Mouse (Mus musculus): ENCODE measurements at regions not wholly inside any gene's neighbourhood (a gene's known extent, or its start where the extent isn't known, plus 50 kb on each side); places are given as distances from the start of the nearest gene placed in this dataset.

DNA sequence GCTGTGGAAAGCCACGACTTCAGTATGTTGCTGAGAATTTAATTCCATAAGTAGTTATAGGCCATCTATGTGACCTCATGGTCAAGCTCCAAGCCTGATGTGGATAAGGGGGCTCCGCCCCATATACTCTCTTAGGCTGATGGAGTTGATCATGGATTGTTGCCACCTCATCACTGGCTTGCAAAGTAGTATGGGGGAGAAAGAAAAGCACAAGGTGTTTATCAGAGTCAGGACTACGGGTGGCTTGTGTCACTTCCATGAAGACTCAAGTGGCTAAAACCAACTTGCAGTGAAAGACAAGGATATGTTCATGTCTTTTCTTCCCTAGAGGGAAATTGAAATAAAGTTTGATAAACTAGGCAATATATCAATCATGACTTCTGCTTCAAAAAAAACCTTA lies 102.9 kb upstream of the Fut8 start:
- DNase-seq, result no peak

DNA sequence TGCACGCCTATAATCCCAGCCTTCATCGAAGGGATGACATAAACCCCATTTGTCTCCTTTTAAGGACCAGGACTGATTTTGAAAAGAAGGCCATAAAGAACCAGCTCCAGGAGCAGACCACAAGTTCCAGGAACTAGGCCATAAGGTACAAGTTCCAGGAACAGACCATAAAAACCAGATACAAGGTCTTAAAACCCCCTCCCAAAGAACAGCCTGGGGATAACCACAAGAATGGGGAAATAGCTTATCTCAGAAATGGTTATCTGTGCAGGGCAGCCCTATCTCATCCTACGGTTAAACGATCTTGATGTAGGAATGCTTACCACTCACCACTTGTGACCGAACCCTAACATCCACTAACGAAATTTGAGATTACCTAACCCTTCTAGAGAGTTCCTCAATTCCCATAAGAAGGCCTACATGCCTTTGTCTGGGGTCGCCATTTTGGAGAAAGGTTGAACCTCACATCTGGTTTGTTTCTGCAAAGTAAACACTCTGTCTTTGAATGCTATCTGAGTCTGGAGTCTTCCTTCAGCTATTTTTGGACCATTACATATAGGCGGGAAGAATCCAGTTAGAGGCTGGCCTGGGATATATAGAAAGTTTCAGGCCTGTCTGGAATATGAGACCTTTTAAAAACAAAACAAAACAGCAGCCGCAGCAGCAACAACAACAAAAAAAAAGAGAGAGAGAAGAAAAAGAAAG lies 103.5 kb upstream of the Fut8 start:
- DNase-seq, result no peak

DNA sequence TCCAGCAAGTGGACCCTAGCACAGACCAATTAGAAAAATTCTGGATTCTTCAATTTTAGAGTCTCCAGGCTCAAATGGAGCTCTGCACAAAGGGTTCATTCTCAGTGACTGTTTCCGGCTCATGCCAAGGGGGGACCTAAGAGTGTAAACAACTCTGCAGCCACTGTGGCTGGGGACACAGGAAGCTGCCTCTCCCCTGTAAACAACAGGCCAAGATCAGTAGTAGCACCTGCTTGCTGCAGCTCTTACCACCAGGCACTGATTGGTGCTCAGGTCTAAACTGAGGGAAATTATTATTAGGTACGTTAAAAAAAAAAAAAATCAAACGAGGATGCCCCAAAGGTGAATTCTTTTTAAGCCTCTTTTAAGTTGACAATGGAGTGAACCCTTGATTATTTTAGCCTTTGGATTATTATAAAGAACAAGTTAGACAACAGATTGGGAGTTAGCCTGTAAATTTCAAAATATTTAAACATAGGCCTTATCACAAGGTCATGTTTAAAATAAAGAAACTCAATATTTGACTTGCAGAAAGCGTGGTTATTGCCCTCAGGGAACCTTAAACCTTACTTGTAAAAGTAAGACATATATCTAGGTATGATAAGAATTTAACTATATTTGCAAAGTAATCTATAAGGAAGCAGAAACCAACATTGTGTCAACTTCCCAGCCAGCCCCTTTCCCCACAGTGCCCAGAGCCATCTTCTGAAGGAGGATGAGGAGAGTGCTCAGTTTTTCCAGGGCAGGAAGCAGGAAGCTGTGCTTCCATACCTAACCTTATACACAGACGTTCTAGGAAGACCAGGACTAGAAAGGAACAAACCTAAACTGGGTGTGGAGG lies 104.2 kb upstream of the Fut8 start:
- DNase-seq, result no peak

DNA sequence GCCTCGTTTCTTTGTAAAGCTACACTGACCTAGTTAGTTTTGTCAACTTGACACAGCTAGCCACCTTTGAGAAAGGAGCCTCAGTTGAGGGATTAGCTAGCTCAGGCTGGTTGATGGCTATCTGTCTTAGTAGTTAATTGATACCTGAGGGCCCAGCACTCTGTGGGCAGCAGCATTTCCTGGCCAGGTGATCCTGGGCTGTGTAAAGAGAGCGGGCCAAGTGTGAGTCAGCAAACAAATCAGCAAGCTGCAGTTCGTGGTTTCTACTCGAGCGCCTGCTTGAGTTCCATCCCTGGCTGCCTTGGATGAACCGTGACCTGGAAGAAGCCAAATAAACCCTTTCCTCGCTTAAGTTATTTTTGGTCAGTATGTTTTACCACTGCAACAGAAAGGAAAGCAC lies 106.6 kb upstream of the Fut8 start:
- no peak for DNase-seq

DNA sequence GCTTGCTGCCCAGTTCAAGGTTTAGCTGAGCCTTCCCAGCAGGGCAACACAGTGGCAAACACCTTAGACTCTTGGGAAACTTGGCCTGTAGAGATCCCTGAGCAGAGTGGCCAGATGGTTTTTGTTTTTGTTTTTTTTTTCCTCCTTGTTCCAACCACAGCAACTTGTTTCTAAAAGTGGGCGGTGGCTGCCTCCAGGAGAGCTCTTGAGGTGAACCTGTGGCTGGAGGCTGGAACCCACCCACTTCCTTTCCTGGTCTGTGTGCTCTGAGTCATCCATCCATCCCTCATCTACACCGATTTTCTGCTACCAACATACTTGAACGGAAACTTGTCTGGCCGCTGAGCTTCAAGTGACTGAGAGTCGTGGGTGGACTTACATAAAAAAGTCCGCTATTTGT lies 107.4 kb upstream of the Fut8 start:
- peak; percentile 5 for DNase-seq

DNA sequence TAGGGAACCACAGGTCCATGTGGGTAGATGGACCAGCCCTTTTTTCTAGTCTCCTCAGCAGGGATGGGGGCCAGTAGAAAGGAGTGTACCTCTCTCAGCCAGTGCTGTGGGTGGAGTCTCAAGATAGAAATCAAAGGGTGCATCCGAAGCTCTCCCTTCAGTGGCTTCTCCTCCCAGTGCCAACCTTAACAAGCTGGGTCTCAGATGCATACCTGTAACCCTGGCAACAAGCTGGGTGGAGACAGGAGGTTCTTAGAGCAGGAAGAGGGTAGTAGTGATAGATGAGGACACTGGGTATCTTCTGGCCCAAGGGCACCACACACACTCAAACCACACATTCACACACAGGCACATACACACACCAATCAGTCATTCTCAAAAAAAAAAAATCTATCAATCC lies 113.7 kb upstream of the Fut8 start:
- DNase-seq, result no peak

DNA sequence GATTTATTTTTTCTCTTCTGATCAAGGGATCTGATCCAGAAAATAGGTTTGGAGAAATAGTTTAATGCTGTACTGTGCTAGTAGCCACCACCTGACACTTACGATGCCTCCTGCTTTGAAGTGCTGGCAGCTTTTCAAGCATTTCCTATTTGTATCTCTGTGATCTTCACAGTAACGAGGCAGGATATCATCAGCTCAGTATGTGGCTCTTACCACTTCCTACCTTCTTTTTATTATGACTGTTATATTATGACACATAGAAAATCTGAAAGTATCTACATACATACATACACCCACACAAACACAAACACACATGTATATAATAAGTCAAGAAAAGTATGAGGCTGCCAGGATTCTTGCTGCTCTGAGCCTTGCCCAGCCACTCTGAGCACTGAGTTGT lies 124.4 kb upstream of the Fut8 start:
- DNase-seq, result no peak

DNA sequence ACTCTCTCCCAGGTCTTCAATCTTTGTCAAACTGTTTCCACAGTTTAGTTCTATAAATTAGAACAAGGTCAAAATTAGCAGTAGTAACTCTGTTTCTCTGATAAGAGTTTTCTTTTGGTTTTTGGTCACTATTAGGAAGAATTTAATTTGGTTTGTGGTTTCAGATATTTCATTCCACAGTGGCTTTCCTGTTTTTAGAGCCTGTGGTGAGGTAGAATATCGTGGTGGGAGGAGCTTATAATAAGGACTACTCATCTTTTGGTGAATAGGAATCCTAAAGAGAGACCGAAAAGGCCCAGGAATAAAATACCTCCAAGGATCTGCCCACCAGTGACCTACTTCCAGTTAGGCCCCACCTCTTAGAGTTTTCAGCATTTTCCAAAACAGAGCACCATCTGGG lies 125.8 kb upstream of the Fut8 start:
- DNase-seq, result no peak

DNA sequence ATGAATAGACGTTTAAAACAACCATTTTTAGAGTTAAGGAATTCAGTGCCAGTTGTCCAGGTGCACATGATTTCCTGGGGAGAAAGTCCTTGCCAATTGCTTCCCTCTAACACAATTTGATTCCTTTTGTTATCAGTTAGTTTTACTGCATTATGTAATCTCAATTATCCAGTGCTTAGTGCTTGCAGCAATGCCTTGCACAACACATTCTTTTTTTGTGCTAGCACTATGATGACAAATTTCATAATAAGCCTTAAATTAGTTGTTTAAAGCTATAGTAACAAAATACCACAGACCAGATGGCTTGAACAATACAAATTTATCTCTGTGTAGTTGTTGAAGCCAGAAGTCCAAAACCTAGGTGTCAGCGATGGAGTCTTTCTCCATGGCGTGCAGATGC lies 130.7 kb upstream of the Fut8 start:
- no peak for DNase-seq

DNA sequence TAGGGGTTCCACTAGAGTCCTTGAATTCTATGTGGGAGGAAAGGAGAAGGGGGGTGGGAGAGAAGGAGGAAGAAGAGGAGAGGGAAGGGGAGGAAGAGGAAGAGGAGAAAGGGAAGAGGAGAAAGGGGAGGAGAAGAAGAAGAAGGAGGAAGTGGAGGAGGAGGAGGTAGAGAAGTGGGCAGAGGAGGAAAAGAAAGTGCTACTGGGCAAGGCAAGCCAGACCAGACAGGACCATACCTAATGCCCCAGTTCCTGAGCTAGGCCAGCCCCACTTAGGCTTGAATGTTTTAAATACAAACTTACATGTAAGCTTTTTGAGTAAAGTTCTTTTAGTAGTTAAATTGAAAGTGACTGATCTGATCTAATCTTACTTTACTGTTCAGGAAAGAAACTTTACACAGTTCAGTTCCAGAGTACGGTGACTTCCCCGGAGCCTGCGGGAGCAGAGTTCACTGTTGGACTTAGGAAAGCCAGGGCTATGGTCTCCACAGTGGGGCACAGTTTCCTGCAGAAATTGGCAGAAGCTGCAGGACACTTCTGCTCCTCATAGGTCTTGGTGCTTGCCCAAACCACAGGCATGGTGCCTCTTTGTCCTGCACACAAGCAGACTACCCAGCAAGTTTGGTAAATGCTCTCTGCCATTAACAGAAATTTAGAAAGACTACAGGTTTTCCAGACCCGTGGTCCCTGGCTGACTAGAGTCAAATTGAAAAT lies 131.9 kb upstream of the Fut8 start:
- DNase-seq, result no peak

DNA sequence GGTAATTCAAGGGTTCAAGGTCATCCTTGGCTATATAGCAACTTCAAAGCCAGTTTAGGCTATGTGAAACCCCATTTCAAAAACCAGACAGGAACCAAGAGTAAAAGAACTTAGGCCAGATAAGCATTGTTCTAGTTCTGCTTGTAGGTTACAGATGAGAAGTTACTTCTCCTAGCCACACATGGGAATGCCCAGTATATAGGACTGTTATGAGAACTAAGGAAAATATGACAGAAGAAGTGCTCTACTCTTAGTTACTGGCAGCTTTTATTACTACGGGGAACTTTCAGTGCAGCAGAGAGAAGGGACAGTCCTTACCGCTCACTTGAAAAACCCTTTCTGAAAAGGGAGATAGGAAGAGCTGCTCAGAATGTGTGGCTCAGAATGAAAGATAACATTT lies 137.4 kb upstream of the Fut8 start:
- no peak for DNase-seq

DNA sequence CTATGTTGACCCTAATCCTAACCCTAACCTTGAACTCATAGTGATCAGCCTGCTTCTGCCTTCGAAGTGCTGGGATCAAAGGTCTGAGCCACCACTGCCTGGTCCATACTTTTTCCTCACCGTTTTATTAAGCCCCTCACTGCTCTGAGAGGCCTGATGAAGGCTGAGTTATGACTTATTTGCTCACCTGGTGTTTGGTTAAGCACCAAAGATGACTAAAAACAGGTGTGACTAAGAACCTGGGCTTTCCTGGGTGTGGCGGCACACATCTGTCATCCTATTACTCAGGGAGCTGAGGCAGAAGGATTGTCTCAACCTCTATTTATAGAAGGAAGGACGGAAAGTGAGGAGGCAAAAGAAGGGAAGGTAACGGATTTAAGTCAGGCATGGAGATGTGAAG lies 137.5 kb upstream of the Max start:
- DNase-seq, result no peak

DNA sequence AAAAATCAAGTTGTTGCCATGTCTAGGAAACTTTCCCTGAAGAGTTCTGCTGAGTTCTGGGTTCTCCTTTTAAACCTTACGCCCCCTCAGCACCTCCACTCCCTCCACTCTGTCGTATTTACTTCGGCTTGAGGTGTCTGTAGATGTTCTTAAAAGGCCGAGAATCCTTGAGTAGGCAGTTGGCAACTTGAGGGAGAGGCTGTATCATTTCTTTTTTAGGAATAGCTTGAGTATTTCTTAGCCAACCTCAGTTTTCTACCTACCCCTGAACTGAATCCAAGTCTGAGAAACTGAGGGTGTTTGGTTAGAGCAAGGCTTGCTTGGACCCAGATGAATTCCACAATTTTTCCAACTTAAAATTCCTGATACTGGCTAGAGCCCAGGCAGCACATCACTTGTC lies 136.8 kb upstream of the Max start:
- DNase-seq, result peak; percentile 43

DNA sequence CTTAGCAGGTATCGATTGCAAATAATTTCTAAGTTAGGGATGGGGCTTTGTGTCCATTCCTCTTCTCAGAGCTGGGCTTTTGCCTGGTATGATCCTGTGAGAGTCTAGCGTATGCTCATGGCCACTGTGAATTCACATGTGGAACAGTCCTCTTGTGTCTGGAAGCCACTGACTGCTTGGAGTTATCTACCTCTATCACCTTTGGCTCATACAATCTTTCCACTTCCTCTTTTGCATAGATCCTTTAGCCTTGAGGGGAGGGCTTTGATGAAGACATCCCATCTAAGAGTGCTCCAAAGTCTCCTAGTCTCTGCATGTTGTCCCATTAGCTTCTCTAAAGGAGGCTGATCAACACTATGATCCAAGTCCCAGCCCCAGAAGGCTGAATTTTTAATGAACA lies 135.8 kb upstream of the Max start:
- DNase-seq, result no peak

DNA sequence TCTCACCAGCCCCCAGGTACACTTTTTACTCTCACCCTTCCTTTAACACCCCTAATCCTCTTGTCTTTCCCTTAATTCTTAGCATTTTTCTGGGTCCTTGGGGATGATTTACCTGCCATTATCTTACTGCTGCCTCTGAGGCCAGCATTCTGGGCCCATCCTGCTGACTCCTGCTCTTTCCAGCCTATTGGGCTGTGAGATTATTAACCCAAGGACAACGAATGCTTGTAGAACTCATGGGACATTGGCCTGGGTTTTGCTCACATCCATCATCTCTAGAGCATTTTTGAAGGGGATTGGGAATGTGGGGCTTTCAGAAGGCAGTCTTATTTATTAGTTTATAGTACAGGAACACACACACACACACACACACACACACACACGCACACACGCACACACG lies 134.5 kb upstream of the Max start:
- DNase-seq, result no peak

DNA sequence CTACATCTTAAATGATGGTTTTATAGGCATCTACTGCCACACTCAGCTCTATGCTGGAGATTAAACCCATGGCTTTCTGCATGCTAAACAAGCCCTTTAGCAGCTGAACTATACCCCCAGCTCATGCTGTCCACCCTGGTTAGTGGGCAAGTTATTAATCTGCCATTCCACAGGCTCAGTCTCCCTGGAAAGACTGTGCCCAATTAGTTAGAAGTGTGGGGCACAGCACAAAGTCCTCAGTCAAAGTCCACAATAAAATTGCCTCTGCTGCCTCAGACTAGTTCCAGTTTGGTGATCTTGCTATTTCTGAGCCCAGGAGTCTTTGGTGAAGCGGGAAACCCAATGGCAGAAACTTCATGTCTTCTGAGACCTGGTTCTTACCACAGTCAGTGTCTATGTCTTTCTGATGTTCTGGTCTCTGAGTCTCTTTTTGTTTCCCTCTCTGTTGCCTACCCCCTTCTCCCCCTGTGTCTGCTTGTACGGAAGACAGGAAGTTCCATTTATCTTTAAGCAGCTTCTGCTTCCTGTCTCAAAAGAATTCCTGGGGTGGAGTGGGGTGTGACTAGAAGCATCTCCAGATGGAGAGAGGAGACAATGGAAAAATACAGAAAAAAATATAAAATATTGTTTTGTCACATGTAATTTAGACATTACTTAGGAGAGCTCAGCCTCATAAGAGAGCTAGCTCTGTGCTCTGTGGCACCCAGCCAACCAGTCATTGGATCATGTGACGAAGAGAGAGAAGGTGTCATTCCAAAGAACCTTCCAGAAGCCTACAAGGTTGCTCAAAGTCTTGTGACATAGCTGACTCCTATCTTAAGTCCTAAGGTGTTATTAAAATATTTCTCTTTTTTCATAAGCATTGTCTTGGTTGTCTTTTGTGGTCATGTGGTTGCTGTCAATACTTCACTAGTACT lies 133.3 kb upstream of the Max start:
- no peak for DNase-seq

DNA sequence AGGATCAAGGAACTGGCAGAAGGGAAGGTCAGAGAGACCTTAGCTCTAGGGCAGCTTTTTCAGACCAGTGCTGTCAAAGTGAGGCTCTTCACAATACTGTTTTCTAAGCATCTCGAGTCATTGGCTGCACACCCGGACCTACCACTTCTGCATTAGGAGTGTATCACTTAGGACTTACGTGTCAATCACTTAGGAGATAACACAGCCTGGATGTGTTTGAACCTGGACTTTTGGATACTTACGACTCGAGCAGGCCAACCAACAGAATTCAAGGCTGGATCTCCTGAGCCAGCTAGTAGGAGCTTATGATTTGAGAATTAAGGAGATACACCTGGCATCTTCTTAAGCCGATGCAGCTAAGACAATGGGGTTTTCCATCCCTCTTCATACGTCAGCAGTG lies 132.2 kb upstream of the Max start:
- no peak for DNase-seq

DNA sequence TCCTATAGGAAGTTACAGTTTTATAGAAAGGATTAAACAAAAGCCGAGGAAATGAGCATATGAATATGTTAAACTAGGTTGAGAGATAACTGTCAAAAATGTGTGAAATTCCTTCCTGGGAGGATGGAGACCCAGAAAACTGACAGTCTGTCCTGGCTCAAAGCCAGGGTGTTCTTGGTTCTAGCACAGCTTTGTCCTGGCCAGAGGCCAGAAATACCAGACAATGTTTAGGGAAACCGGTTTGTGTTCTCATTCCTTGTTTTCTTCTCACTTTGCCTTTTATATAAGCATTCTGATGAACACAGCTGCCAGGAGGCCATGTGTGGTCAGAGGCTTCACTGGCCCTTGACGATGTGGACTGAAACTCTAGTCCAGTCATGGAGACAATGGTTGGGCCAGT lies 130.7 kb upstream of the Max start:
- DNase-seq, result no peak

DNA sequence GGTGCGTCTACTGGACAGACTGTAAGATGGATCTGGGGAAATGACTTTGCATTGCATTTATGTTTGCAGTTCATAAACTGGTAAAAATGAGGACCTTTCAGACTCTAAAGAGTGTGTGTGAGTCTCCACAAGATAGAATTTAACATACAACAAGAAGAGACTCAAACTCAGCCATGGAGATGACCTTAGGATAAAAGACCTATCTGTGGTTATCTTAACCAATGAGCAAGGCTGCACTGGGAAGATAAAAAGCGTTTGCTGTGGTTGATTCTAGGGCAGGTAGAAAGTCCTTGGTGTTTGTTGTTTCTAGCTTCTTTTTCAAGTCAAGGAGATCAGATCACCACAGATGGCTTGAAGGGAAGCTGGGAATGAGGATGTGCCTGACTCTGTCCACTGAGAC lies 130.1 kb upstream of the Max start:
- no peak for DNase-seq

DNA sequence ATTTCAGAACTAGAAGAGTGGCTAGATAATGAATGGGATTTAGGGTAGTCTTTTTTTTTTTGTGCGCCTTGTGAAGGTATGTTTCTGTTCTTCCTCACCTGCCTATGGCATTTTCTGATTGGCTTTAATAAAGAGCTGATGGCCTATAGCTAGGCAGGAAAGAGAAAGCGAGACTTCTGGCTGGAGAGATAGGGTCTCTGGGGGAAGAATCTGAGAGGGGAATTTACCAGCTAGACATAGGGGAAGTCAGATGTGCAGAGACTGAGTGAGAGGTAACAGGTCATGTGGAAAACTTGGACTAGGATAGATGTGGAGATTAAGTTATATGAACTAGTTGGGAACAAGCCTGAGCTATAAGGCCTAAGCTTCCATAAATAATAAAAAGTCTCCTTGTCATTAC lies 129.7 kb upstream of the Max start:
- DNase-seq, result no peak

DNA sequence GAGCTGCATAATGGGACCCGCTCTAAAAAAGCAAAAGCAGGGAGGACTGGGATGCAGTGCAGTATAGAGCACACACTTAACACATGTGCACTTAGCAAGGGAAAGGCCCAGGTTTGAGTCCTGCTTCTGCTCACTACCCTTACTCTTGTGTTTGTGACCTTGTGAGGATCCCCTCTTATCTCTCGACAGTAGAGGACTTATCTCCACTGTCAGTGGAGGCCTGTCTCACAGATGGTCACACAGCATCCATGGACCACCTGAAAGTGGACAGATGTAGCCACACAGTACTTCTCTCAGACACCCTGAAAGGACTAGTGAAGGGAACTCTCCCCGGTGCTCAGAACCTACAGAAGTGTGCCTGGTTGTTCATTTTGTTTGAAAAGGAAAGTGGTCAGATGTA lies 128.5 kb upstream of the Max start:
- no peak for DNase-seq

DNA sequence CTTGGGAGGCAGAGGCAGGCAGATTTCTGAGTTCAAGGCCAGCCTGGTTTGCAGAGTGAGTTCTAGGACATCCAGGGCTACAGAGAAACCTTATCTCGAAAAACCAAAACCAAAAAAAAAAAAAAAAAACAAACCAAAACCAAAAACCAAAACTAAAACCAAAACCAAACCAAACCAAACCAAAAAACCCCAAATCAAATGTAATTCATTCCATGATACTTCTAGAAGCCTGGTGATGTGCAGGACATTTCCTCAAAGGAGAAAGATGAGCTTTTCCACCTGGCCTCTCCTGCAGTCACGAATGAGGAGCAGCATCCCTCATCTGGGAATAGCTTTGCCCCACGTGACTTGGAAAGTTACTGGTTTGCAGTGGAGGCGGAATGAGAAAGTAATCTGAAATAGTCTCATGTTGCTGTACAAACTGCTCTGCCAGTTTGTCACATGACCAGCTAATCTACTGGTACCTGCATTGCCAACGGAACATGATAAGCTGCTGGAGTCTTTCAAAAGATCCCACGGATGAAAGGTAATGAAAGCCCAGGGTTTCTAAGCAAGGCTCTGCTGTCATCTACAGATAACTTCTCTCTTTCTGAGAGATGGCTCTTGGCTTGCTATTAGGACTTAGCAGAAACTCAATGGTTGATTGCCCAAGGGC lies 127.8 kb upstream of the Max start:
- peak; percentile 8 for DNase-seq

DNA sequence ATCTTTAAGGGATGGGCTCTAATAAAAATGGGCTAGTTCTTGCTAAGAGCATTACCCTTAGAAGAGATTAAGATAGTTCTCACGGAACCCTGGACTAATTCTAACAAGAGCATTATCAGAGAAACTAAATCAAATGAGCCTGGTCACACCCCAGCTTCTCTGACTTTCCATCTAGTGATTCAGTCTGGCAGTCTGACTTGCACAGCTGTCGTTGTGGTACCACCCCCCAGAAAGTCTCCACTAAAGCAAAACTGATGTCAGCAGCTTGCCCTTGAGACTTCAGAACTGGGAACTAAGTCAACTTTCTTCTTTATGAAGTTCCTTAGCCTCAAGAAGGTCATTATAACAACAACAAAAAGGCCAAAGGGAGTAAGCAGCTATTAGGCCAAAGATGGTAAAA lies 126.5 kb upstream of the Max start:
- DNase-seq, result no peak

Data from right cerebral cortex, postnatal 25 days (tissue).